In genomic region chr14:49066274-49066823, GRCm38 (mm10) we compare ENCODE assay signal across 8 mouse cellular contexts. TPM values are rescaled to one million over a fixed set of nuclear protein-coding genes. Genes with fewer than 3 reads are reported as not detected.
A peak's percentile ranks its signal among the peaks of the same experiment; 100 is the strongest.
DNase-seq lines count a peak whose midpoint lies in the region; ATAC-seq and TF ChIP-seq lines count a peak whose summit lies in the region.

Exoc5 (minus strand) TSS chr14:49066653.

- DNase-seq in 3134 (ENCODE audit: extremely low read depth, insufficient read length, low spot score), result peak; percentile 98
- DNase-seq in adrenal gland, postnatal 36 days, result peak; percentile 99
- peak; percentile 97 to 99 for DNase-seq in heart, adult 18-20 months
- DNase-seq in kidney, adult 2 months, result peak; percentile 98
- DNase-seq in spleen, adult 2 months (ENCODE audit: low read depth in 1 of 2, low spot score in 2 of 2), result peak; percentile 88 to 94

- H3K36me3 ChIP-seq in embryonic facial prominence, embryonic 13.5 days, result no peaks in the 10 kb centered on the region
- no peaks in the 10 kb centered on the region for H3K36me3 ChIP-seq in kidney, adult 2 months (ENCODE audit: control insufficient read depth, insufficient read depth, low read length)
- H3K36me3 ChIP-seq in limb, embryonic 12.5 days, result no peaks in the 10 kb centered on the region
- H3K36me3 ChIP-seq in midbrain, embryonic 15.5 days (replicated peaks), result no peaks in the 10 kb centered on the region
- H3K36me3 ChIP-seq in spleen, adult 2 months (ENCODE audit: control insufficient read depth, insufficient read depth, low read length), result no peaks in the 10 kb centered on the region

- ATAC-seq in embryonic facial prominence, embryonic 13.5 days (ENCODE audit: insufficient number of reproducible peaks, insufficient read depth, low FRiP score, low TSS enrichment, low read depth), result peak; percentile 94
- ATAC-seq in limb, embryonic 12.5 days (ENCODE audit: insufficient number of reproducible peaks, insufficient read depth, low FRiP score, low TSS enrichment, low read depth), result peak; percentile 93
- peak; percentile 97 for ATAC-seq in midbrain, embryonic 15.5 days (replicated peaks)

- peak within 1 kb of the TSS; percentile 97 for H3K9ac ChIP-seq in embryonic facial prominence, embryonic 13.5 days
- H3K9ac ChIP-seq in limb, embryonic 12.5 days (replicated peaks), result peak within 1 kb of the TSS; percentile 94
- peak within 1 kb of the TSS; percentile 93 for H3K9ac ChIP-seq in midbrain, embryonic 15.5 days

- H3K4me1 ChIP-seq in embryonic facial prominence, embryonic 13.5 days, result peaks cover 18% of the 10 kb centered on the region
- no peaks in the 10 kb centered on the region; the same call in 1 of the 2 replicates for H3K4me1 ChIP-seq in kidney, adult 2 months (ENCODE audit: control insufficient read depth, insufficient read depth, low read length)
- peaks cover 21% of the 10 kb centered on the region for H3K4me1 ChIP-seq in limb, embryonic 12.5 days (replicated peaks)
- peaks cover 25% of the 10 kb centered on the region for H3K4me1 ChIP-seq in midbrain, embryonic 15.5 days
- no peaks in the 10 kb centered on the region; the same call in 1 of the 2 replicates for H3K4me1 ChIP-seq in spleen, adult 2 months (ENCODE audit: control insufficient read depth, insufficient read depth, insufficient read length)

- TF ChIP-seq CTCF in kidney, adult 2 months (conservative IDR thresholded peaks at IDR 0.05; ENCODE audit: insufficient read depth, insufficient read length, low read depth, low read length), result no peak
- no peak for TF ChIP-seq CTCF in spleen, adult 2 months (IDR thresholded peaks at IDR 0.05; ENCODE audit: extremely low read depth, insufficient read depth, insufficient read length, insufficient replicate concordance)

- H3K27ac ChIP-seq in embryonic facial prominence, embryonic 13.5 days, result peak within 1 kb of the TSS; percentile 98
- H3K27ac ChIP-seq in kidney, adult 2 months (ENCODE audit: insufficient read depth, low read depth, low read length), result peak within 1 kb of the TSS; percentile 94
- peak within 1 kb of the TSS; percentile 99 for H3K27ac ChIP-seq in limb, embryonic 12.5 days
- H3K27ac ChIP-seq in midbrain, embryonic 15.5 days, result peak within 1 kb of the TSS; percentile 98
- H3K27ac ChIP-seq in spleen, adult 2 months (ENCODE audit: insufficient read depth, low read length), result peak within 1 kb of the TSS; percentile 97

- no peaks in the 10 kb centered on the region for H3K9me3 ChIP-seq in embryonic facial prominence, embryonic 13.5 days
- H3K9me3 ChIP-seq in limb, embryonic 12.5 days, result no peaks in the 10 kb centered on the region
- H3K9me3 ChIP-seq in midbrain, embryonic 15.5 days, result no peaks in the 10 kb centered on the region

- no peaks in the 10 kb centered on the region for H3K27me3 ChIP-seq in embryonic facial prominence, embryonic 13.5 days
- H3K27me3 ChIP-seq in kidney, adult 2 months (replicated peaks; ENCODE audit: control insufficient read depth, insufficient read depth, low read length), result no peaks in the 10 kb centered on the region
- H3K27me3 ChIP-seq in limb, embryonic 12.5 days, result no peaks in the 10 kb centered on the region
- H3K27me3 ChIP-seq in midbrain, embryonic 15.5 days (replicated peaks), result no peaks in the 10 kb centered on the region
- H3K27me3 ChIP-seq in spleen, adult 2 months (ENCODE audit: control insufficient read depth, insufficient read depth, low read length), result no peaks in the 10 kb centered on the region

- WGBS in embryonic facial prominence, embryonic 13.5 days, result under 1% methylated on average over 51 of the region's 53 CpGs
- WGBS in kidney, adult 2 months, result under 1% methylated on average over 53 of the region's 53 CpGs
- under 1% methylated on average over 52 of the region's 53 CpGs for WGBS in limb, embryonic 12.5 days
- WGBS in midbrain, embryonic 15.5 days, result under 1% methylated on average over 52 of the region's 53 CpGs
- under 1% methylated on average over 53 of the region's 53 CpGs for WGBS in spleen, adult 2 months

- TF ChIP-seq POLR2A in kidney, adult 2 months (IDR thresholded peaks at IDR 0.05; ENCODE audit: low read depth, low read length), result peak; percentile 48
- TF ChIP-seq POLR2A in spleen, adult 2 months (IDR thresholded peaks at IDR 0.05; ENCODE audit: low read depth, low read length), result peak; percentile 83

- H3K4me2 ChIP-seq in embryonic facial prominence, embryonic 13.5 days, result peak within 1 kb of the TSS; percentile 71
- peak within 1 kb of the TSS; percentile 65 for H3K4me2 ChIP-seq in limb, embryonic 12.5 days
- H3K4me2 ChIP-seq in midbrain, embryonic 15.5 days, result peak within 1 kb of the TSS; percentile 77

- peak within 1 kb of the TSS; percentile 90 for H3K4me3 ChIP-seq in embryonic facial prominence, embryonic 13.5 days
- H3K4me3 ChIP-seq in kidney, adult 2 months (ENCODE audit: insufficient read depth, low read depth, low read length), result peak within 1 kb of the TSS; percentile 86
- H3K4me3 ChIP-seq in limb, embryonic 12.5 days (replicated peaks), result peak within 1 kb of the TSS; percentile 94
- peak within 1 kb of the TSS; percentile 87 for H3K4me3 ChIP-seq in midbrain, embryonic 15.5 days
- H3K4me3 ChIP-seq in spleen, adult 2 months (ENCODE audit: extremely low read depth, insufficient read depth, insufficient read length), result peak within 1 kb of the TSS; percentile 91

RNA-seq across cellular contexts. Expression of gene Exoc5, which starts in this region (rescaled TPM):
- 10 to 100 TPM; 34.6 to 39.2 TPM for total RNA-seq in adrenal gland, postnatal 36 days (2021)
- 46.6 and 47.4 TPM in 2 replicates for polyA plus RNA-seq in embryonic facial prominence, embryonic 13.5 days (2015; fragmentation: Nextera tagmentation; extraction: Ambion mirVana)
- total RNA-seq in heart, adult 18-20 months (2021), result 10 to 100 TPM; 17.5 to 18.3 TPM
- 6.0 and 6.4 TPM in 2 replicates for polyA plus RNA-seq in kidney, adult 2 months (2012; rRNA removed)
- 64.0 and 66.4 TPM in 2 replicates for polyA plus RNA-seq in limb, embryonic 12.5 days (2016; fragmentation: Nextera tagmentation; extraction: Ambion mirVana)
- 70.5 and 73.0 TPM in 2 replicates for polyA plus RNA-seq in midbrain, embryonic 15.5 days (2015; fragmentation: Nextera tagmentation; extraction: Ambion mirVana)
- 4.7 and 5.6 TPM in 2 replicates for polyA plus RNA-seq in spleen, adult 2 months (2012; rRNA removed)

Comparison
In these comparisons a context has a peak if more than half of its experiments do, and no peak if none do; other contexts are left out.
1. Peak in every context shown above with its lines: DNase-seq, ATAC-seq, H3K4me3 ChIP-seq and H3K27ac ChIP-seq.